Mouse (Mus musculus) hindbrain, embryonic 14.5 days (tissue): ENCODE measurements around the gene Magel2. TPM values are rescaled to one million over a fixed set of nuclear protein-coding genes. Genes with fewer than 3 reads are reported as not detected.

Experiments
- ATAC-seq: fragments of 200-750 bp; cut with Nextera tagmentation; 2 replicates; pipeline ENCODE4 v1.8.0; 2017; ENCODE audit warnings: moderate number of reproducible peaks, mild to moderate bottlenecking, moderate TSS enrichment, moderate library complexity; ENCODE audit not compliant: low FRiP score
- DNase-seq: peaks from one replicate; pipeline ENCODE4 v3.0.0-alpha.2; 2015; ENCODE audit warnings: low spot score
- H3K27ac ChIP-seq: fragments of 300-500 bp; sonication (generic); 2 replicates; pipeline ENCODE4 v1.5.1; 2014; ENCODE audit warnings: mild to moderate bottlenecking, moderate library complexity
- H3K27me3 ChIP-seq: fragments of 300-500 bp; sonication (generic); 2 replicates; pipeline ENCODE4 v1.6.1; 2014; ENCODE audit warnings: mild to moderate bottlenecking, low read length, mixed read lengths; ENCODE audit not compliant: control insufficient read depth, insufficient read depth
- H3K36me3 ChIP-seq: fragments of 300-500 bp; sonication (generic); replicated peaks from 2 replicates; pipeline ENCODE4 v1.6.1; 2014; ENCODE audit not compliant: control insufficient read depth, insufficient read depth
- H3K4me1 ChIP-seq: fragments of 300-500 bp; sonication (generic); replicated peaks from 2 replicates; pipeline ENCODE4 v1.6.1; 2014; ENCODE audit warnings: antibody characterized with exemption, low read length, mixed read lengths; ENCODE audit not compliant: control insufficient read depth, insufficient read depth
- H3K4me2 ChIP-seq: fragments of 300-500 bp; sonication (generic); replicated peaks from 2 replicates; pipeline ENCODE4 v1.6.1; 2014; ENCODE audit warnings: mild to moderate bottlenecking, moderate library complexity
- H3K4me3 ChIP-seq: fragments of 300-500 bp; sonication (generic); replicated peaks from 2 replicates; pipeline ENCODE4 v1.5.1; 2014; ENCODE audit warnings: mild to moderate bottlenecking, low read length
- H3K9ac ChIP-seq: fragments of 300-500 bp; sonication (generic); 2 replicates; pipeline ENCODE4 v1.6.1; 2014
- H3K9me3 ChIP-seq: fragments of 300-500 bp; sonication (generic); 2 replicates; pipeline ENCODE4 v1.6.1; 2016; ENCODE audit warnings: low read length; ENCODE audit not compliant: control insufficient read depth
- WGBS: fragments of 180-500 bp; shearing (Covaris S2); extraction: QIAGEN DNeasy Blood & Tissue Kit; methylation state at CpG from one replicate; pipeline ENCODE4 v1.1.7; 2014; 5-methylcytosine and 5-hydroxymethylcytosine counted together
- polyA plus RNA-seq: library from polyadenylated mRNA; unstranded; fragments of >200 nt; fragmentation: Nextera tagmentation; extraction: Ambion mirVana; gene quantifications from 2 replicates; pipeline ENCODE4 v1.2.1, GENCODE M21; 2014

Gene Magel2
- polyA plus RNA-seq, 1 experiment from 2014 or later, result 17.2 TPM

GRCm38 (mm10) chr7:62416173-62416572 is 39.4 kb downstream of the Magel2 start:
- Histone ChIP-seq H3K9me3 (no peaks in the 10 kb centered on the region), H3K9ac (0 out of 2 replicates have a peak overlapping the region, but pooled peaks have one; percentile 28), H3K27ac (peak overlapping the region; percentile 72), H3K36me3 (no peaks in the 10 kb centered on the region), H3K27me3 (no peaks in the 10 kb centered on the region), H3K4me2 (peak overlapping the region; percentile 37), H3K4me3 (peak overlapping the region; percentile 2; the same call in 1 of the 2 replicates), H3K4me1 (0 out of 2 replicates have a peak, but pooled peaks cover 6% of the 10 kb centered on the region)
- ATAC-seq (no peak), DNase-seq (no peak)

GRCm38 (mm10) chr7:62418346-62418745 is 41.5 kb downstream of the Magel2 start:
- 0 out of 2 replicates have a peak, but pooled peaks cover under 1% of the 10 kb centered on the region for H3K9me3 ChIP-seq
- WGBS, result 49% methylated on average over 9 of the region's 9 CpGs
- no peak for ATAC-seq
- H3K4me2 ChIP-seq, result peak overlapping the region; percentile 59
- H3K27me3 ChIP-seq, result no peaks in the 10 kb centered on the region
- no peak for DNase-seq
- no peaks in the 10 kb centered on the region for H3K36me3 ChIP-seq
- H3K4me3 ChIP-seq, result peak overlapping the region; percentile 69
- peak overlapping the region; percentile 84 for H3K9ac ChIP-seq
- H3K27ac ChIP-seq, result peak overlapping the region; percentile 93
- 0 out of 2 replicates have a peak, but pooled peaks cover 6% of the 10 kb centered on the region for H3K4me1 ChIP-seq

- no peak; the same call in 1 of the 2 replicates for ATAC-seq
- Histone ChIP-seq H3K9me3 (0 out of 2 replicates have a peak, but pooled peaks cover 3% of the 10 kb centered on the region), H3K36me3 (no peaks in the 10 kb centered on the region), H3K4me3 (peak overlapping the region; percentile 69), H3K27me3 (no peaks in the 10 kb centered on the region), H3K27ac (peak overlapping the region; percentile 93), H3K4me2 (peak overlapping the region; percentile 59), H3K9ac (peak overlapping the region; percentile 84), H3K4me1 (0 out of 2 replicates have a peak, but pooled peaks cover 6% of the 10 kb centered on the region)
- 43% methylated on average over 17 of the region's 17 CpGs for WGBS
- DNase-seq, result no peak
Observed at GRCm38 (mm10) chr7:62419105-62419492, 42.3 kb downstream of the Magel2 start.

- Histone ChIP-seq H3K4me2 (peak within 1 kb of the TSS; percentile 59), H3K27me3 (no peaks in the 10 kb centered on the region), H3K4me3 (peak within 1 kb of the TSS; percentile 69), H3K9me3 (0 out of 2 replicates have a peak, but pooled peaks cover 3% of the 10 kb centered on the region), H3K27ac (peak within 1 kb of the TSS; percentile 93), H3K36me3 (no peaks in the 10 kb centered on the region), H3K4me1 (0 out of 2 replicates have a peak, but pooled peaks cover 5% of the 10 kb centered on the region), H3K9ac (peak within 1 kb of the TSS; percentile 84)
- DNase-seq, result peak; percentile 94
- ATAC-seq, result peak; percentile 91
- WGBS, result 25% methylated on average over 49 of the region's 49 CpGs
Observed at GRCm38 (mm10) chr7:62419493-62420360, 42.9 kb downstream of the Magel2 start, which contains the start of gene Mkrn3. TSS of gene Mkrn3 (minus strand) at chr7:62420139.

GRCm38 (mm10) chr7:62420566-62420965 is 43.8 kb downstream of the Magel2 start:
- H3K27me3 ChIP-seq, result no peaks in the 10 kb centered on the region
- 0 out of 2 replicates have a peak, but pooled peaks cover 3% of the 10 kb centered on the region for H3K9me3 ChIP-seq
- WGBS, result 38% methylated on average over 6 of the region's 6 CpGs
- peak overlapping the region; percentile 69 for H3K4me3 ChIP-seq
- H3K4me1 ChIP-seq, result 0 out of 2 replicates have a peak, but pooled peaks cover 4% of the 10 kb centered on the region
- H3K27ac ChIP-seq, result peak overlapping the region; percentile 93
- DNase-seq (peak; percentile 62), ATAC-seq (peak; percentile 38; the same call in 1 of the 2 replicates)
- peak overlapping the region; percentile 66 for H3K9ac ChIP-seq
- peak overlapping the region; percentile 49 for H3K4me2 ChIP-seq
- no peaks in the 10 kb centered on the region for H3K36me3 ChIP-seq

GRCm38 (mm10) chr7:62423210-62423609 is 46.4 kb downstream of the Magel2 start:
- ATAC-seq, result no peak
- H3K4me3 ChIP-seq, result no peak overlapping the region; the same call in 1 of the 2 replicates
- H3K36me3 ChIP-seq, result no peaks in the 10 kb centered on the region
- H3K4me1 ChIP-seq, result no peaks in the 10 kb centered on the region
- peak overlapping the region; percentile 12; the same call in 1 of the 2 replicates for H3K27ac ChIP-seq
- H3K9me3 ChIP-seq, result 0 out of 2 replicates have a peak, but pooled peaks cover 3% of the 10 kb centered on the region
- no peaks in the 10 kb centered on the region for H3K27me3 ChIP-seq
- no peak for DNase-seq
- H3K9ac ChIP-seq, result no peak overlapping the region; the same call in 1 of the 2 replicates
- peak overlapping the region; percentile 21; the same call in 1 of the 2 replicates for H3K4me2 ChIP-seq
- WGBS, result 31% methylated on average over 4 of the region's 4 CpGs

- DNase-seq (peak; percentile 60), ATAC-seq (no peak)
- H3K4me1 ChIP-seq, result no peaks in the 10 kb centered on the region
- peak overlapping the region; percentile 29; the same call in 1 of the 2 replicates for H3K4me2 ChIP-seq
- no peak overlapping the region for H3K4me3 ChIP-seq
- 0 out of 2 replicates have a peak, but pooled peaks cover 7% of the 10 kb centered on the region for H3K9me3 ChIP-seq
- no peaks in the 10 kb centered on the region for H3K27me3 ChIP-seq
- no peak overlapping the region for H3K27ac ChIP-seq
- 18% methylated on average over 8 of the region's 8 CpGs for WGBS
- H3K9ac ChIP-seq, result no peak overlapping the region
- no peaks in the 10 kb centered on the region for H3K36me3 ChIP-seq
Observed at GRCm38 (mm10) chr7:62428337-62428736, 51.5 kb downstream of the Magel2 start.
